Mouse (Mus musculus): ENCODE results near the gene Slc9a3r1. TPM values are rescaled to one million over a fixed set of nuclear protein-coding genes. Genes with fewer than 3 reads are reported as not detected.

Gene Slc9a3r1
- polyA plus RNA-seq, 1 experiment, result 51.5 TPM

DNA sequence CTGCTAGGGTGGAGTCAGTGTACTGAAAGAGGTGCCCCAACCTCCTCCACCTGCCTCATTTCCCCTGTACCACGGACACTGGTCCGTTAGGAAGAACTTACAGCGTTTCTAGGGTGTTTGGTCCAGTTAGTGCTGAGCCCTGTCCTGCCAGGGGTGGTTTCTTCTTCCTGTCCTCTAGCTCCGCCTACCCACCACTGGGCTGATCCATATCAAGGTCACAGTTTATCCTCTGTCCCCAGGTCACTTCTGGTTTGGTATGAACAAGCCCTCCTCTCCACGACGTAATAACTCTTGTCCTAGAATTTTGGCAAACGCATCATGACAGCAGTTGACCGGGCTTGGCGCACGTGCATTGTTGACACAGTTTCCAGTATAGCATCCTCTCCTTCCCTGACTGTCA, 56.5 kb downstream of the Slc9a3r1 start:
- 88% methylated on average over 10 of the region's 10 CpGs for WGBS
- H3K4me3 ChIP-seq (ENCODE audit: extremely low read depth, insufficient read depth, insufficient read length), result no peak overlapping the region
- TF ChIP-seq POLR2A (IDR thresholded peaks at IDR 0.05; ENCODE audit: low read depth, low read length), result no peak
- no peak for TF ChIP-seq CTCF (IDR thresholded peaks at IDR 0.05; ENCODE audit: extremely low read depth, insufficient read depth, insufficient read length, insufficient replicate concordance)
- H3K4me1 ChIP-seq (ENCODE audit: control insufficient read depth, insufficient read depth, insufficient read length), result no peaks in the 10 kb centered on the region; the same call in 1 of the 2 replicates
- H3K27me3 ChIP-seq (ENCODE audit: control insufficient read depth, insufficient read depth, low read length), result no peaks in the 10 kb centered on the region
- DNase-seq (ENCODE audit: low read depth in 1 of 2, low spot score in 2 of 2), result no peak
- no peaks in the 10 kb centered on the region; the same call in 1 of the 2 replicates for H3K36me3 ChIP-seq (ENCODE audit: control insufficient read depth, insufficient read depth, low read length)
- H3K27ac ChIP-seq (ENCODE audit: insufficient read depth, low read length), result no peak overlapping the region

DNA sequence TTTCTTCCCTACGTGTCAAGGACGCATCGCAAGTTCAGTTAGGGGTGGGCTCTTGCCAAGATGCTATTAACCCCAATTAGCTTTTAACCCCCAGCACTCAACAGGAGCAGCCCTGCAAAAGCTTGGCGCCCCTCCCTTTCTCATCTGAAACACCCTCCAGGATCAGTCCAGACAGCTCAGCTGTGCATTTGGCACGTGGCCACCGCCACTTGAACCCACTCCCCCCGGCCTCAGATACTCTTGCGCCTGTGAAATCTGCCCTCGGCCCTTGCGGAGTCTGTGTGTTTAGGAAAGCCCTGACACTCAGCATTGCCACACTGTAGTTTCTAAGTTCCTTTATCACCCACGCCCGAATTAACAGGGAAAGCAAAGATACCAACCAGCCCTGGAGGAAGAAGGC, 58.9 kb downstream of the Slc9a3r1 start:
- no peak overlapping the region for H3K4me3 ChIP-seq (ENCODE audit: extremely low read depth, insufficient read depth, insufficient read length)
- WGBS, result 86% methylated on average over 12 of the region's 12 CpGs
- H3K4me1 ChIP-seq (ENCODE audit: control insufficient read depth, insufficient read depth, insufficient read length), result peaks cover 9% of the 10 kb centered on the region; the same call in 1 of the 2 replicates
- H3K36me3 ChIP-seq (ENCODE audit: control insufficient read depth, insufficient read depth, low read length), result no peaks in the 10 kb centered on the region
- TF ChIP-seq CTCF (IDR thresholded peaks at IDR 0.05; ENCODE audit: extremely low read depth, insufficient read depth, insufficient read length, insufficient replicate concordance) (no peak), POLR2A (IDR thresholded peaks at IDR 0.05; ENCODE audit: low read depth, low read length) (no peak)
- H3K27me3 ChIP-seq (ENCODE audit: control insufficient read depth, insufficient read depth, low read length), result no peaks in the 10 kb centered on the region
- no peak for DNase-seq (ENCODE audit: low read depth in 1 of 2, low spot score in 2 of 2)
- no peak overlapping the region for H3K27ac ChIP-seq (ENCODE audit: insufficient read depth, low read length)

DNA sequence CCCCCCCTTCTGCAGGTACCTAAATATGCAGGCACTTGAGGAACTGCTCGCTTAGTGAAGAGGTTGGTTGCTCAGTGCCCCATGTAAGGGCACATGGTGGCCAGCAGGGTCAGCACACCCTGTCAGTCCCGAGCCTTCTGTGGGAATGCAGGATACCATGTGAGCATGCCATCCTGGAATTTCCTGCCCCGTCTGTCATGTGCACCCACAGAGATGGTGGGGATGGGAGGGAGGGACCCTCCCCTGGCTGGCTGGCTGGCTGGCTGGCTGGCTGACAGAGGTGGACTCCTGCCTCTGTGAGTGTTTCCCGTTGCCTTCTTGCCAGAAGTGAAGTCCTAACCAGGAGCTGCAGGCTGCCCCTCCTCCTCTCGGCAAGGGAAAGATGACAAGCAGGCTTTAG, 59.4 kb downstream of the Slc9a3r1 start:
- Histone ChIP-seq H3K27me3 (ENCODE audit: control insufficient read depth, insufficient read depth, low read length) (no peaks in the 10 kb centered on the region), H3K27ac (ENCODE audit: insufficient read depth, low read length) (no peak overlapping the region), H3K4me3 (ENCODE audit: extremely low read depth, insufficient read depth, insufficient read length) (no peak overlapping the region), H3K4me1 (ENCODE audit: control insufficient read depth, insufficient read depth, insufficient read length) (peaks cover 12% of the 10 kb centered on the region; the same call in 1 of the 2 replicates), H3K36me3 (ENCODE audit: control insufficient read depth, insufficient read depth, low read length) (no peaks in the 10 kb centered on the region)
- WGBS, result 76% methylated on average over 5 of the region's 5 CpGs
- no peak for DNase-seq (ENCODE audit: low read depth in 1 of 2, low spot score in 2 of 2)
- TF ChIP-seq POLR2A (IDR thresholded peaks at IDR 0.05; ENCODE audit: low read depth, low read length), result no peak
- no peak for TF ChIP-seq CTCF (IDR thresholded peaks at IDR 0.05; ENCODE audit: extremely low read depth, insufficient read depth, insufficient read length, insufficient replicate concordance)

DNA sequence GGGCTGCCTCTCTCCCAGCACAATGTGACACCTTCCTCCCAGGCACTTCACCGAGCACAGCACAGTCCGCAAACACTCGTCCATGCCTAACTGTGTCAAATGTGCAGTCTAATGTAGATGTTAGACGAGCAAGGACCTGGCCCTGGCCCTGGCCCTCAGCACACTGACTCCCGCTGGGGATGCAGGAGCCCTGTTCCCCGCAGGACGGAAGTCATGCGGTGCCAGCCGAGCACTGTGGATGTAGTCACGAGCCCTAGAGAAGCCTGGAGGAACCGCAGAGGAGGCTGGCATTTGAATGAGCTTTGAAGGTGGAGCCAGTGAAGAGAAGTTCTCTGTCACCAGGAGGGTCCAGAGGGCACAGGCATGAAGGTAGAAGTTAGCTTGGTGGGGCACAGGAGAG, 60.3 kb downstream of the Slc9a3r1 start:
- Histone ChIP-seq H3K36me3 (ENCODE audit: control insufficient read depth, insufficient read depth, low read length) (no peaks in the 10 kb centered on the region), H3K27ac (ENCODE audit: insufficient read depth, low read length) (no peak overlapping the region), H3K27me3 (ENCODE audit: control insufficient read depth, insufficient read depth, low read length) (no peaks in the 10 kb centered on the region), H3K4me3 (ENCODE audit: extremely low read depth, insufficient read depth, insufficient read length) (no peak overlapping the region), H3K4me1 (ENCODE audit: control insufficient read depth, insufficient read depth, insufficient read length) (peaks cover 19% of the 10 kb centered on the region; the same call in 1 of the 2 replicates)
- DNase-seq (ENCODE audit: low read depth in 1 of 2, low spot score in 2 of 2), result no peak
- 36% methylated on average over 11 of the region's 11 CpGs for WGBS
- no peak for TF ChIP-seq POLR2A (IDR thresholded peaks at IDR 0.05; ENCODE audit: low read depth, low read length)
- no peak for TF ChIP-seq CTCF (IDR thresholded peaks at IDR 0.05; ENCODE audit: extremely low read depth, insufficient read depth, insufficient read length, insufficient replicate concordance)

DNA sequence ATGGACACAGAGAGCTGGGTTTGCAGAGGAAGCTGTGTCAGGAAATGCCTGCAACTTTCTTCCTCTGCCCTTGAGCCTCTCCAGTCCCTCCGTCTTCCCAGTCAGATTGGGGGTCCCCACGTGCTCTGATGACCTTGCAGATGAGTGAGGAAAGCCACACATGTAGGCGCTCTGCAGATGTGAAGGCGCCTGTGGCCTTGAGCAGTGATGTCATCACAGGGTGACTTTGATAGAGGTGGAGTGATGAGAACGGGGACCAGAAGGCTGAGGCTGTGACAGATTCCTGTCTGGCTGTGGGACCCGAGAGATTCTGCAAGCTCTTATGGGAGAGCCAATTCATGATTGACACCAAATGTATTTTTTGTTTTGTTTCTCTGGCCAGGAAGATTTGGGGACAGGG, 60.7 kb downstream of the Slc9a3r1 start:
- no peaks in the 10 kb centered on the region for H3K36me3 ChIP-seq (ENCODE audit: control insufficient read depth, insufficient read depth, low read length)
- no peaks in the 10 kb centered on the region for H3K27me3 ChIP-seq (ENCODE audit: control insufficient read depth, insufficient read depth, low read length)
- H3K4me3 ChIP-seq (ENCODE audit: extremely low read depth, insufficient read depth, insufficient read length), result no peak overlapping the region
- peaks cover 19% of the 10 kb centered on the region; the same call in 1 of the 2 replicates for H3K4me1 ChIP-seq (ENCODE audit: control insufficient read depth, insufficient read depth, insufficient read length)
- 34% methylated on average over 6 of the region's 6 CpGs for WGBS
- H3K27ac ChIP-seq (ENCODE audit: insufficient read depth, low read length), result no peak overlapping the region
- DNase-seq (ENCODE audit: low read depth in 1 of 2, low spot score in 2 of 2), result no peak
- no peak for TF ChIP-seq POLR2A (IDR thresholded peaks at IDR 0.05; ENCODE audit: low read depth, low read length)
- no peak for TF ChIP-seq CTCF (IDR thresholded peaks at IDR 0.05; ENCODE audit: extremely low read depth, insufficient read depth, insufficient read length, insufficient replicate concordance)

DNA sequence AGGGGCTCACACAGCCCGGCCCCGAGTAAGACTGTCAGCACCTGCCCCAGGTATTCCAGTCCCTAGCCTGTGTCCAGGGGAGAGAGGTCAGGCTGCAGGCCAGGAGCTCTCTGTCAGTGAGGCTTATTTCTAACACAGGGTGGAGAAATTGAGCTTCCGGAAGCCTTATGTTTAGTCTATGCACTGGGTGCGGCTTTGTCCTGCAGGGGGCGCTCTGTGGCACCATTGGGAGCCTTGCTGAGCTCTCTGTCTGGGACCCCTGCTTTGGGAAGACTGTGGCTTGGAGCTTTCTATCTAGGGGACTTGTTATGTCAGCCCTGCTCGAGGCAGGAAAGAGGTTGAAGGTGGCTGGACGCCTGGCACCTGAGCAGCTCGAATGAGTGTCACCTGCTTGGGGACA, 61.7 kb downstream of the Slc9a3r1 start:
- Histone ChIP-seq H3K36me3 (ENCODE audit: control insufficient read depth, insufficient read depth, low read length) (no peaks in the 10 kb centered on the region), H3K4me1 (ENCODE audit: control insufficient read depth, insufficient read depth, insufficient read length) (peaks cover 21% of the 10 kb centered on the region; the same call in 1 of the 2 replicates), H3K4me3 (ENCODE audit: extremely low read depth, insufficient read depth, insufficient read length) (no peak overlapping the region), H3K27ac (ENCODE audit: insufficient read depth, low read length) (no peak overlapping the region), H3K27me3 (ENCODE audit: control insufficient read depth, insufficient read depth, low read length) (no peaks in the 10 kb centered on the region)
- TF ChIP-seq CTCF (IDR thresholded peaks at IDR 0.05; ENCODE audit: extremely low read depth, insufficient read depth, insufficient read length, insufficient replicate concordance) (peak; percentile 51; the same call in 1 of the 2 replicates), POLR2A (IDR thresholded peaks at IDR 0.05; ENCODE audit: low read depth, low read length) (no peak)
- 62% methylated on average over 8 of the region's 8 CpGs for WGBS
- DNase-seq (ENCODE audit: low read depth in 1 of 2, low spot score in 2 of 2), result peak in 1 of 2 experiments; percentile 27

- H3K4me3 ChIP-seq (ENCODE audit: extremely low read depth, insufficient read depth, insufficient read length), result no peak overlapping the region
- TF ChIP-seq CTCF (IDR thresholded peaks at IDR 0.05; ENCODE audit: extremely low read depth, insufficient read depth, insufficient read length, insufficient replicate concordance) (no peak), POLR2A (IDR thresholded peaks at IDR 0.05; ENCODE audit: low read depth, low read length) (no peak)
- DNase-seq (ENCODE audit: low read depth in 1 of 2, low spot score in 2 of 2), result no peak
- no peaks in the 10 kb centered on the region for H3K36me3 ChIP-seq (ENCODE audit: control insufficient read depth, insufficient read depth, low read length)
- H3K4me1 ChIP-seq (ENCODE audit: control insufficient read depth, insufficient read depth, insufficient read length), result peaks cover 24% of the 10 kb centered on the region; the same call in 1 of the 2 replicates
- H3K27me3 ChIP-seq (ENCODE audit: control insufficient read depth, insufficient read depth, low read length), result no peaks in the 10 kb centered on the region
- WGBS, result 94% methylated on average over 6 of the region's 6 CpGs
- H3K27ac ChIP-seq (ENCODE audit: insufficient read depth, low read length), result no peak overlapping the region
Observed at GRCm38 (mm10) chr11:115225301-115225700, 62.2 kb downstream of the Slc9a3r1 start.

All from spleen, adult 2 months (tissue).